Mouse (Mus musculus): ENCODE data around the gene Cdyl. TPM values are rescaled to one million over a fixed set of nuclear protein-coding genes. Genes with fewer than 3 reads are reported as not detected.

The Cdyl gene
- 11.4 and 13.3 TPM in 2 replicates for polyA plus RNA-seq (2014; fragmentation: Nextera tagmentation; extraction: Ambion mirVana)

DNA sequence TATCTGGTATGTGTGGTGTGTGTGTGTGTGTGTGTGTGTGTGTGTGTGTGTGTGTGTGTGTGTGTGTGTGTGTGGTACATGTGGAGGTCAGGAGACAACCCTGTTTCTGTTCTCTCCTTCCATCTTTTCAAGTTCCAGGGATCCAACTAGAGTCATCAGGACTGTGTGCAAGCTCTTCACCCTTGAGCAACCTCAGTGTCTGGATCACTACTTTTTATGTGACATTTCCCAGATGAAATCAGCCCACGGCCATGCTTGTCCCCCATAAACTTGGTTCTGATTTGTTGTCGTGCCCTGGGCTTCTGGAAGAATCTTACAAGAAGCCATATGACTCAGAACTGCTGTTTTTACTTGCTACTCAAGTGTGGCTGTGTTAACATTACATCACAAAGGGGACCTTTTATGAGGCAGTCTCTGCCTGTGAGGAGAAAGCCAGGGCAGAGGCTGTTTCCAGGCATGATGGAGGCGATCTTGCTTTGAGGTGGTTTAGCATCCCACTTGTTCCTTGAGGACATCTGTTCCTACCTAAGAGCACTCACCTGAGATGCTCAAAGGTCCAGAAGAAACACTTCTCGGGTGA lies at the start of gene Cdyl:
Gene Cdyl, plus strand, starts transcription at position 428 of the 580 bp plus-strand sequence.
- Histone ChIP-seq H3K27ac (ENCODE audit: low read length) (no peak within 1 kb of the TSS), H3K9me3 (ENCODE audit: control insufficient read depth, low read depth, low read length) (no peaks in the 10 kb centered on the region), H3K4me2 (replicated peaks; ENCODE audit: low read depth, low read length) (no peak within 1 kb of the TSS), H3K4me3 (ENCODE audit: low read depth, low read length) (no peak within 1 kb of the TSS), H3K9ac (replicated peaks; ENCODE audit: low read depth, low read length) (no peak within 1 kb of the TSS), H3K27me3 (ENCODE audit: control insufficient read depth, insufficient read depth, low read length) (no peaks in the 10 kb centered on the region), H3K4me1 (ENCODE audit: control insufficient read depth, insufficient read depth, low read length) (no peaks in the 10 kb centered on the region), H3K36me3 (ENCODE audit: control insufficient read depth, insufficient read depth, low read length) (no peaks in the 10 kb centered on the region)
- WGBS = 73% methylated on average over 4 of the region's 4 CpGs
- no peak for ATAC-seq (ENCODE audit: insufficient number of reproducible peaks, insufficient read depth, low FRiP score, low read depth)

DNA sequence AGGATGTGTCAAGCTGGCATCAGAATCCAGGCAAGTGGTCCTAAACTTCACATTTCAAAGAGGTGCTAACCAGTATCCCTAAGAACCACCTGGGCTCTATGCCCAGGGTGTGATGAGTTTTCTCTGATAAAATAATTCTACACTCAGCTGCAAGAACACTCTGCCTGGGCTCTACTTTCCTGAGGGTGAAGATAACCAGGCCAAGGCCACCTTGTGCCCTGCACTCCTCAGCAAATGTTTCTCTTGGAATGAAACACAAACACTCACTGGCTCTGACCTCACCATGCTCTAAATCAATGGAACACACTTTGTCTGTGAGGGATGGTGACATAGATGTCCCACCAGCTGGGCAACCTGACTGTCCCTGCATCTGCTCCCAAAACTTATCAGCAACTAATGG lies 48.9 kb upstream of the Cdyl start:
- no peak overlapping the region for H3K27ac ChIP-seq (ENCODE audit: low read length)
- H3K4me1 ChIP-seq (ENCODE audit: control insufficient read depth, insufficient read depth, low read length) = no peaks in the 10 kb centered on the region
- H3K9ac ChIP-seq (replicated peaks; ENCODE audit: low read depth, low read length) = no peak overlapping the region
- H3K27me3 ChIP-seq (ENCODE audit: control insufficient read depth, insufficient read depth, low read length) = no peaks in the 10 kb centered on the region
- no peak overlapping the region for H3K4me3 ChIP-seq (ENCODE audit: low read depth, low read length)
- H3K4me2 ChIP-seq (replicated peaks; ENCODE audit: low read depth, low read length) = no peak overlapping the region
- no peaks in the 10 kb centered on the region for H3K36me3 ChIP-seq (ENCODE audit: control insufficient read depth, insufficient read depth, low read length)
- no peak for ATAC-seq (ENCODE audit: insufficient number of reproducible peaks, insufficient read depth, low FRiP score, low read depth)
- H3K9me3 ChIP-seq (ENCODE audit: control insufficient read depth, low read depth, low read length) = no peaks in the 10 kb centered on the region

DNA sequence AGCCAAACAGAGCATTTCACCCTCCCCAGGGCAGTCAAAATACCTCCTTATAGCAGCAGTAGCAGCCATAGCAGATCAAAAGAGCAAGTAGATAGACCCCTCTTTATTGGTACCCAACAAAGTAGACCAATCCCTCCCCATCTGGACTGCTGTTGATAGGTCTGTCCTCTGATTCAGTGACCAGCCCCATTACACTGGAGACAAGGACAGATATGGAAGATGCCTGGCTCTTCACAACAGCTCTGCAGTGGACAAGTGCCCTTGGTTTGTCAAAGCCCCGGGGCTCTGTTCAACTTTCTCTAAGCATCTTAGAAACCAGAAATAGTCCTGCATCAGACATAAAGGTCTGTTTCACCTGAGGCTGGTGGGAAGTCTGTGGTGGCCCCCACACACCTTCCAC lies 47.1 kb upstream of the Cdyl start:
- Histone ChIP-seq H3K4me1 (ENCODE audit: control insufficient read depth, insufficient read depth, low read length) (no peaks in the 10 kb centered on the region), H3K9ac (replicated peaks; ENCODE audit: low read depth, low read length) (no peak overlapping the region), H3K4me3 (ENCODE audit: low read depth, low read length) (no peak overlapping the region), H3K4me2 (replicated peaks; ENCODE audit: low read depth, low read length) (no peak overlapping the region), H3K9me3 (ENCODE audit: control insufficient read depth, low read depth, low read length) (no peaks in the 10 kb centered on the region), H3K27ac (ENCODE audit: low read length) (no peak overlapping the region), H3K36me3 (ENCODE audit: control insufficient read depth, insufficient read depth, low read length) (no peaks in the 10 kb centered on the region), H3K27me3 (ENCODE audit: control insufficient read depth, insufficient read depth, low read length) (no peaks in the 10 kb centered on the region)
- ATAC-seq (ENCODE audit: insufficient number of reproducible peaks, insufficient read depth, low FRiP score, low read depth) = no peak
- 82% methylated on average over 1 of the region's 1 CpGs for WGBS

DNA sequence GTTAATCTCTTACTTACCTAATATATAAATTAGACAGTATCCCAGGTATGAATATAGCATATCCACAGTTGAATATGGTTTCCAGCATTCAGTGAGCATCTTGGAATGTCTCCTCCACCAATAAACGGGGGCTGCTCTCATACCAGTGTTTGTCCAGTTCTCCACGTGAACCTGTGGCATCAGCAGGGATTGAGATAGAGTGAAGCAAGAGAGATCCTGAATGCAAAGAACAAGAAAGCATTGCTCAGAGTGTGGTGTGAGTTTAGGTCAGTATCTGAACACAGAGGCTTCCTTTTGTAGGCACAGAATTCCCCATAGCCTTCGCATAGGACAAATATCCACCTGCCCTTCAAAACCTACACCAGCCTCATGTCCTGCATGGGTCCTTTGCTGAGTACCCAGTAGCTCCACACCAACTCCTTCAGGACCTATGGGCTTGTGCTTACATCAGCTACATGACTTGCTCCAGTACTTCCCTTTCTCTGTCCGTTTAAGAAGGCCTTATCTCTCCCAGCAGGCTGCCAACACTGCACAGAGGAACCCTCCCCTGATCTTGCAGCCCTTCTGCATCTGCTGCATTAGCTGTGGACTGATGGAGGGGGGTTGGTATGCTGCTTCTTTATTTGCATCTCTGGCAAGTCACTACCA lies 44.7 kb upstream of the Cdyl start:
- Histone ChIP-seq H3K4me3 (ENCODE audit: low read depth, low read length) (no peak overlapping the region), H3K36me3 (ENCODE audit: control insufficient read depth, insufficient read depth, low read length) (no peaks in the 10 kb centered on the region), H3K27ac (ENCODE audit: low read length) (no peak overlapping the region), H3K4me1 (ENCODE audit: control insufficient read depth, insufficient read depth, low read length) (no peaks in the 10 kb centered on the region), H3K9ac (replicated peaks; ENCODE audit: low read depth, low read length) (no peak overlapping the region), H3K27me3 (ENCODE audit: control insufficient read depth, insufficient read depth, low read length) (no peaks in the 10 kb centered on the region), H3K4me2 (replicated peaks; ENCODE audit: low read depth, low read length) (no peak overlapping the region), H3K9me3 (ENCODE audit: control insufficient read depth, low read depth, low read length) (no peaks in the 10 kb centered on the region)
- WGBS = 62% methylated on average over 4 of the region's 4 CpGs
- peak; percentile 76; the same call in 1 of the 2 replicates for ATAC-seq (ENCODE audit: insufficient number of reproducible peaks, insufficient read depth, low FRiP score, low read depth)

DNA sequence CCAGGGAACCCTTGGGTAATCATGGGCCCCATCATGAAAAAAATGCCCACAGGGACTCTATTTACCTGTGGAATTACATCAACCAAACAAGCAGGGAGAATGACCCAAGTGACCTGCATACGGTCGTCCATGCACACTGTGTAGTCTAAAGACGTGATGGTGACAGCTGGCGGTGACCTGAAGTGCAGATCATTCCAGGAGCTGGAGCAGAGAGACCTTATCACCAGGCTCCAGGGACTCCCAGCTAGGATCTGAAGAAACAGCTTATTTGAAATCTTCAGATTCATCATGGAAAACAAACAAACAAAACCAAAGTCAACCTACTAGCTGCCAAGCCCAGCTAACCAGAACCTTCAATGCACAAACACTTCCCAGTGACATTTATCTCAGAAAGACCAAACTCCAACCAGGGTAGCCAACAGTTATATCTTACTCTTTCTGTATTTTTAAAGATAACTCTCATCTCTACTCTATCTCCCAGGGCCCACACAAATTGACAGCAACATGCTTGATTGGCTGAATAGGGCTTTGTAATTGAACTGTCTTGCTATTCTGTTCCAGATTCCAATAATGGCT lies 43.0 kb upstream of the Cdyl start:
- H3K27ac ChIP-seq (ENCODE audit: low read length) = no peak overlapping the region
- H3K4me2 ChIP-seq (replicated peaks; ENCODE audit: low read depth, low read length) = no peak overlapping the region
- H3K36me3 ChIP-seq (ENCODE audit: control insufficient read depth, insufficient read depth, low read length) = no peaks in the 10 kb centered on the region
- no peaks in the 10 kb centered on the region for H3K27me3 ChIP-seq (ENCODE audit: control insufficient read depth, insufficient read depth, low read length)
- ATAC-seq (ENCODE audit: insufficient number of reproducible peaks, insufficient read depth, low FRiP score, low read depth) = no peak
- no peak overlapping the region for H3K4me3 ChIP-seq (ENCODE audit: low read depth, low read length)
- H3K9ac ChIP-seq (replicated peaks; ENCODE audit: low read depth, low read length) = no peak overlapping the region
- H3K4me1 ChIP-seq (ENCODE audit: control insufficient read depth, insufficient read depth, low read length) = no peaks in the 10 kb centered on the region
- WGBS = 52% methylated on average over 4 of the region's 4 CpGs
- no peaks in the 10 kb centered on the region for H3K9me3 ChIP-seq (ENCODE audit: control insufficient read depth, low read depth, low read length)

DNA sequence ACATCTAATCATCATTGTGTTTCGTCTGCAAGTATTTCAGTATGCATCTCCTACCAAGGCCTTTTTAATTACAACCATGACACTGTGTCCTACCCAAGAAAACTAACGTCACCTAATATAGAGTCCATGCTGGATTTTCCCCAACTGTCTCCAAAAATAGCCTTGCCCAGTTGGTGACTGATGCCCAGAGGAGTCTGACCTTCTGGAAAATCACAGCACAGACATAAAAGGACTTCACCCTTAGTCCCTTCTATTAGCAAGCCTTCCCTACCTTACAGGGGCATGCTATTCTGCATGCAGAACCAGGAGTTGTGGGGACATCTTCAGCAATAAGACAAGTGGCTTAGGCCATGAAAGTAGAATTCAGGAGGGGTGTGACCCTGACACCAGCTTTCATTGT lies 40.3 kb upstream of the Cdyl start:
- no peaks in the 10 kb centered on the region for H3K27me3 ChIP-seq (ENCODE audit: control insufficient read depth, insufficient read depth, low read length)
- 92% methylated on average over 2 of the region's 2 CpGs for WGBS
- ATAC-seq (ENCODE audit: insufficient number of reproducible peaks, insufficient read depth, low FRiP score, low read depth) = no peak

DNA sequence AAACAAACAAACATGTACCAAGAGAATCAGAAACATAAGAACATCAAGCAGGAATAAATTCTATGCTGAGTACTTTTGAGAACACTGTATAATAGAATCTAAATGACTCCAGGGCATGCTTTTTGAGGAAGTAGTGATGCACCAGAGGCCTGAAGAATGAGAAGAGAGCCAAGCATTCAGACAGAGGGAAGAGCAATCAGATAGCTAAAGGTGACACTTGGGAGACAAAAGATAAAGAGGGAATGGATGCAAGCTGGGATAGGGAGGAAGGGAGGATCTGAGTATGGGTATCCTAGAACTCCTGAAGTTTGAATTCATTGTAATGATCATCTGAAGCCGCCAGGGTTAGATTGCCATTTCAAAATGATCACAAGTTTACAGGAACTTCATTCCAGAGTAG lies 38.9 kb upstream of the Cdyl start:
- Histone ChIP-seq H3K9ac (replicated peaks; ENCODE audit: low read depth, low read length) (no peak overlapping the region), H3K4me1 (ENCODE audit: control insufficient read depth, insufficient read depth, low read length) (no peaks in the 10 kb centered on the region), H3K27ac (ENCODE audit: low read length) (no peak overlapping the region), H3K27me3 (ENCODE audit: control insufficient read depth, insufficient read depth, low read length) (no peaks in the 10 kb centered on the region), H3K36me3 (ENCODE audit: control insufficient read depth, insufficient read depth, low read length) (no peaks in the 10 kb centered on the region), H3K4me3 (ENCODE audit: low read depth, low read length) (no peak overlapping the region), H3K9me3 (ENCODE audit: control insufficient read depth, low read depth, low read length) (no peaks in the 10 kb centered on the region), H3K4me2 (replicated peaks; ENCODE audit: low read depth, low read length) (no peak overlapping the region)
- 73% methylated on average over 1 of the region's 1 CpGs for WGBS
- no peak for ATAC-seq (ENCODE audit: insufficient number of reproducible peaks, insufficient read depth, low FRiP score, low read depth)

More for the DNA sequence above, 40.3 kb upstream of the Cdyl start:
- Histone ChIP-seq H3K4me2 (replicated peaks; ENCODE audit: low read depth, low read length) (no peak overlapping the region), H3K4me1 (ENCODE audit: control insufficient read depth, insufficient read depth, low read length) (no peaks in the 10 kb centered on the region), H3K36me3 (ENCODE audit: control insufficient read depth, insufficient read depth, low read length) (no peaks in the 10 kb centered on the region), H3K9ac (replicated peaks; ENCODE audit: low read depth, low read length) (no peak overlapping the region), H3K4me3 (ENCODE audit: low read depth, low read length) (no peak overlapping the region), H3K9me3 (ENCODE audit: control insufficient read depth, low read depth, low read length) (no peaks in the 10 kb centered on the region), H3K27ac (ENCODE audit: low read length) (no peak overlapping the region)

DNA sequence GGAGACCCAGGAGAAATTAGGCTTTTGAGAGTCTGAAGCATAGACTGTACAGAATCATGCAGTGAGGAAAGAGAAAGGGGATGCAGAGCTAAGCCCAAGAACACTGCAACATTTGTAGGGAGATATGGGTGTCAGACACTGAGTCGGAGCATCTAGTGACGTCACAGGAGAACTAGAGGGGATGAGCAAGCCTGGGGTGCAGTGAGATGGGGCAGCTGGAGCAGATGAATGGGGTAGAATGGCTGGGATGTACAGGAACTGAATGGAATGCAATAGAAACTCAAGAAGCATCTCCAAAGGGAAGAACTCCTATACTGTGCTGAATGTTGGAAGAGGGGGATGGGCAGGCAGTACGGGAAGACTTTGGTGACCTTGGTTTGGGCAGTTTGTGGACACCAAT lies 34.8 kb upstream of the Cdyl start:
- no peak overlapping the region for H3K9ac ChIP-seq (replicated peaks; ENCODE audit: low read depth, low read length)
- H3K27ac ChIP-seq (ENCODE audit: low read length) = no peak overlapping the region
- no peak for ATAC-seq (ENCODE audit: insufficient number of reproducible peaks, insufficient read depth, low FRiP score, low read depth)
- no peak overlapping the region for H3K4me2 ChIP-seq (replicated peaks; ENCODE audit: low read depth, low read length)
- no peaks in the 10 kb centered on the region for H3K9me3 ChIP-seq (ENCODE audit: control insufficient read depth, low read depth, low read length)
- H3K4me3 ChIP-seq (ENCODE audit: low read depth, low read length) = no peak overlapping the region
- no peaks in the 10 kb centered on the region for H3K27me3 ChIP-seq (ENCODE audit: control insufficient read depth, insufficient read depth, low read length)
- no peaks in the 10 kb centered on the region for H3K4me1 ChIP-seq (ENCODE audit: control insufficient read depth, insufficient read depth, low read length)
- H3K36me3 ChIP-seq (ENCODE audit: control insufficient read depth, insufficient read depth, low read length) = no peaks in the 10 kb centered on the region
- WGBS = 83% methylated on average over 3 of the region's 3 CpGs

Measured in stomach, embryonic 14.5 days (tissue).